Mouse (Mus musculus) heart, embryonic 10.5 days (tissue): ENCODE results near the gene Ntrk3. TPM values are rescaled to one million over a fixed set of nuclear protein-coding genes. Genes with fewer than 3 reads are reported as not detected.

Experiments used
- DNase-seq: peaks from one replicate; pipeline ENCODE4 v3.0.0-alpha.2; 2017; ENCODE audit warnings: low spot score
- H3K27ac ChIP-seq: fragments of 300-500 bp; sonication (generic); 2 replicates; pipeline ENCODE4 v1.5.1; 2016; ENCODE audit warnings: mild to moderate bottlenecking
- H3K27me3 ChIP-seq: fragments of 300-500 bp; sonication (generic); 2 replicates; pipeline ENCODE4 v1.6.1; 2016; ENCODE audit warnings: mild to moderate bottlenecking; ENCODE audit not compliant: poor library complexity, insufficient read depth, severe bottlenecking
- H3K36me3 ChIP-seq: fragments of 300-500 bp; sonication (generic); 2 replicates; pipeline ENCODE4 v1.6.1; 2016; ENCODE audit warnings: mild to moderate bottlenecking, moderate library complexity
- H3K4me1 ChIP-seq: fragments of 300-500 bp; sonication (generic); 2 replicates; pipeline ENCODE4 v1.6.1; 2016; ENCODE audit warnings: mild to moderate bottlenecking
- H3K4me3 ChIP-seq: fragments of 300-500 bp; sonication (generic); 2 replicates; pipeline ENCODE4 v1.5.1; 2016; ENCODE audit warnings: mild to moderate bottlenecking, moderate library complexity
- H3K9me3 ChIP-seq: fragments of 300-500 bp; sonication (generic); 2 replicates; pipeline ENCODE4 v1.6.1; 2016; ENCODE audit warnings: mild to moderate bottlenecking, moderate library complexity
- WGBS: fragments of 180-500 bp; shearing (Covaris S2); methylation state at CpG from one replicate; pipeline ENCODE4 v1.1.7; 2016; 5-methylcytosine and 5-hydroxymethylcytosine counted together
- polyA plus RNA-seq: library from polyadenylated mRNA; unstranded; fragments of >200 nt; fragmentation: Nextera tagmentation; extraction: Ambion mirVana; gene quantifications from 2 replicates; pipeline ENCODE4 v1.2.1, GENCODE M21; 2016

Gene Ntrk3
- polyA plus RNA-seq, 1 experiment from 2014 or later = 1.4 TPM

DNA sequence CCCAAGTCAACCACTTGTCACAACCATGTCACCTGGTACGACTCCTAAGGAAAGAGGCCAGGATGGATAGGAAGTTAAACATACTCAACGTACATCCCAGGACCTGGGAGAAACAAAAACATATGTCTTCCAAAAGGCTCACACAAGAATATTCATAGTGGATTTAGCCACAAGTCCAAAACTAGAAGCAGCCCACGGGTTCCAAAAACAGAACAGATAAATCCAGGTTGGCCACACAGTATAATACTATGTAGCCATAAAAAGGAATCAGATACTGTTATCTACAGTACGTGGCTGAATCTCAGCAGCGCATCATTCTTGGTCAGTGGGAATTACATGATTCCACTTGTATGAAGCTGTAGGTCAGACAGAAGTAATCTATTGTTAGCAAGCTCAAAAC lies 179.3 kb downstream of the Ntrk3 start:
- H3K4me3 ChIP-seq = no peak overlapping the region
- H3K9me3 ChIP-seq = no peaks in the 10 kb centered on the region
- no peaks in the 10 kb centered on the region for H3K4me1 ChIP-seq
- no peaks in the 10 kb centered on the region for H3K27me3 ChIP-seq
- 82% methylated on average over 5 of the region's 5 CpGs for WGBS
- no peaks in the 10 kb centered on the region for H3K36me3 ChIP-seq
- H3K27ac ChIP-seq = no peak overlapping the region
- no peak for DNase-seq

- no peak for DNase-seq
- H3K27me3 ChIP-seq = no peaks in the 10 kb centered on the region
- H3K4me1 ChIP-seq = no peaks in the 10 kb centered on the region
- H3K9me3 ChIP-seq = no peaks in the 10 kb centered on the region
- no peak overlapping the region for H3K27ac ChIP-seq
- no peaks in the 10 kb centered on the region for H3K36me3 ChIP-seq
- 78% methylated on average over 5 of the region's 5 CpGs for WGBS
- no peak overlapping the region for H3K4me3 ChIP-seq
Observed at GRCm38 (mm10) chr7:78555532-78555931, 182.3 kb downstream of the Ntrk3 start.

DNA sequence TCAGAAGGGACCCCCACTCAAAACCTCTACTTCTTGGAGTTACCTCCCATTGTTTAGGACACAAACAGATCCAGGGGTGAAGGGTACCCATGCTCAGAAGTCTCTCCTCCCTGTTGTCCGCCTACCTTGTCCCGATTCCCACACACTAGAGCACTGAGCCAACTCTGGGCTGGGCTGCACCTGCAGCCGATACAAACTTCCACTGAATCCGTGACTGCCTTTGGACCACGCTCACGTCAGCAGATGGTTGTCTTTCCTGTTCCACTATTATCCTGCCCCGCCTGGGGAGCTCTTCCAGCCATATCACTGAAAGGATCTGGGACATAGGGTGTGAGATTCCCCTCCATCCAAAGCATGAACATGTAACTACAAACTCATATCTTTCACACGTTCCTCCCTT lies 188.4 kb downstream of the Ntrk3 start:
- WGBS = 79% methylated on average over 8 of the region's 8 CpGs
- Histone ChIP-seq H3K4me3 (no peak overlapping the region), H3K36me3 (no peaks in the 10 kb centered on the region), H3K27me3 (no peaks in the 10 kb centered on the region), H3K4me1 (no peaks in the 10 kb centered on the region), H3K27ac (no peak overlapping the region), H3K9me3 (no peaks in the 10 kb centered on the region)
- DNase-seq = no peak

GRCm38 (mm10) chr7:78548721-78549120 lies 189.1 kb downstream of the Ntrk3 start:
- H3K4me3 ChIP-seq = no peak overlapping the region
- H3K36me3 ChIP-seq = no peaks in the 10 kb centered on the region
- H3K27me3 ChIP-seq = no peaks in the 10 kb centered on the region
- 75% methylated on average over 5 of the region's 5 CpGs for WGBS
- H3K9me3 ChIP-seq = no peaks in the 10 kb centered on the region
- no peak for DNase-seq
- no peak overlapping the region for H3K27ac ChIP-seq
- no peaks in the 10 kb centered on the region for H3K4me1 ChIP-seq

DNA sequence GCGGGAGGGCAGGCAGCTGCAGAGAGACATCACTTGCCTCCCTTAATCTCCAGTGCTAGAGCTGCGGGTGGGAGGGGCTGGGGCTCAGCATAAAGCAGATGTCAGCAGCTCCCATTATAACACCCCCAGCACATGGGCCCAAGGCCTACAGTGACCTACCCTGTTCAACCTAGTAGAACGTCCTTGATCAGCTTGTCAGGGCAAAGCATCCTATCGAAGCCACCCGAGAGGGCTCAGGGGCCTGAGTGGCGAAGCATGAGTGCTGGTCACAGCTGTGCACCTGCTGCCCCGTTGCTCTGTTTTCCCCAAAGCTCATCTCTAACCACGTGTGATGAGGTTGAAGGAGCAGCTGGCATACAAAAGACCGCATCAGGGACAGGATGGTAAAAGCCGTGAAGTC lies 191.3 kb downstream of the Ntrk3 start:
- Histone ChIP-seq H3K36me3 (no peaks in the 10 kb centered on the region), H3K4me3 (no peak overlapping the region), H3K9me3 (no peaks in the 10 kb centered on the region), H3K4me1 (no peaks in the 10 kb centered on the region), H3K27ac (no peak overlapping the region), H3K27me3 (no peaks in the 10 kb centered on the region)
- WGBS = 71% methylated on average over 10 of the region's 10 CpGs
- no peak for DNase-seq

- no peak for DNase-seq
- H3K9me3 ChIP-seq = no peaks in the 10 kb centered on the region
- no peaks in the 10 kb centered on the region for H3K27me3 ChIP-seq
- no peak overlapping the region for H3K27ac ChIP-seq
- WGBS = 64% methylated on average over 4 of the region's 4 CpGs
- no peak overlapping the region for H3K4me3 ChIP-seq
- no peaks in the 10 kb centered on the region for H3K36me3 ChIP-seq
- no peaks in the 10 kb centered on the region for H3K4me1 ChIP-seq
Observed at GRCm38 (mm10) chr7:78542468-78542867, 195.3 kb downstream of the Ntrk3 start.

GRCm38 (mm10) chr7:78530286-78530685 lies 207.5 kb downstream of the Ntrk3 start:
- Histone ChIP-seq H3K27ac (no peak overlapping the region), H3K9me3 (no peaks in the 10 kb centered on the region), H3K36me3 (no peaks in the 10 kb centered on the region), H3K4me3 (no peak overlapping the region), H3K4me1 (no peaks in the 10 kb centered on the region), H3K27me3 (no peaks in the 10 kb centered on the region)
- 50% methylated on average over 6 of the region's 6 CpGs for WGBS
- DNase-seq = no peak

- Histone ChIP-seq H3K4me1 (no peaks in the 10 kb centered on the region), H3K36me3 (no peaks in the 10 kb centered on the region), H3K9me3 (no peaks in the 10 kb centered on the region), H3K27me3 (no peaks in the 10 kb centered on the region), H3K27ac (no peak overlapping the region), H3K4me3 (no peak overlapping the region)
- DNase-seq = no peak
- 81% methylated on average over 3 of the region's 3 CpGs for WGBS
Observed at GRCm38 (mm10) chr7:78528008-78528407, 209.8 kb downstream of the Ntrk3 start.

GRCm38 (mm10) chr7:78527564-78527963 lies 210.2 kb downstream of the Ntrk3 start:
- H3K27me3 ChIP-seq = no peaks in the 10 kb centered on the region
- H3K27ac ChIP-seq = no peak overlapping the region
- 63% methylated on average over 4 of the region's 4 CpGs for WGBS
- H3K9me3 ChIP-seq = no peaks in the 10 kb centered on the region
- DNase-seq = no peak
- no peaks in the 10 kb centered on the region for H3K36me3 ChIP-seq
- no peak overlapping the region for H3K4me3 ChIP-seq
- H3K4me1 ChIP-seq = no peaks in the 10 kb centered on the region

GRCm38 (mm10) chr7:78520243-78520927 lies 217.4 kb downstream of the Ntrk3 start:
- H3K27me3 ChIP-seq = no peaks in the 10 kb centered on the region
- H3K4me3 ChIP-seq = no peak overlapping the region
- no peak for DNase-seq
- H3K4me1 ChIP-seq = no peaks in the 10 kb centered on the region
- H3K27ac ChIP-seq = no peak overlapping the region
- no peaks in the 10 kb centered on the region for H3K36me3 ChIP-seq
- 79% methylated on average over 9 of the region's 9 CpGs for WGBS
- no peaks in the 10 kb centered on the region for H3K9me3 ChIP-seq

GRCm38 (mm10) chr7:78519689-78520088 lies 218.1 kb downstream of the Ntrk3 start:
- Histone ChIP-seq H3K9me3 (no peaks in the 10 kb centered on the region), H3K36me3 (no peaks in the 10 kb centered on the region), H3K27ac (no peak overlapping the region), H3K4me3 (no peak overlapping the region), H3K27me3 (no peaks in the 10 kb centered on the region), H3K4me1 (no peaks in the 10 kb centered on the region)
- WGBS = 75% methylated on average over 3 of the region's 3 CpGs
- no peak for DNase-seq

- 79% methylated on average over 5 of the region's 5 CpGs for WGBS
- Histone ChIP-seq H3K9me3 (no peaks in the 10 kb centered on the region), H3K4me3 (no peak overlapping the region), H3K4me1 (no peaks in the 10 kb centered on the region), H3K27me3 (no peaks in the 10 kb centered on the region), H3K27ac (no peak overlapping the region), H3K36me3 (no peaks in the 10 kb centered on the region)
- no peak for DNase-seq
Observed at GRCm38 (mm10) chr7:78518760-78519363, 218.9 kb downstream of the Ntrk3 start.

GRCm38 (mm10) chr7:78515042-78515609 lies 222.7 kb downstream of the Ntrk3 start:
- H3K36me3 ChIP-seq = no peaks in the 10 kb centered on the region
- no peak for DNase-seq
- 60% methylated on average over 7 of the region's 7 CpGs for WGBS
- no peaks in the 10 kb centered on the region for H3K4me1 ChIP-seq
- H3K27me3 ChIP-seq = no peaks in the 10 kb centered on the region
- no peaks in the 10 kb centered on the region for H3K9me3 ChIP-seq
- no peak overlapping the region for H3K4me3 ChIP-seq
- H3K27ac ChIP-seq = no peak overlapping the region
